Mouse (Mus musculus) gastrocnemius, postnatal 25 days (tissue): ENCODE measurements around the gene Plch2. TPM values are rescaled to one million over a fixed set of nuclear protein-coding genes. Genes with fewer than 3 reads are reported as not detected.
A peak's percentile ranks its signal among the peaks of the same experiment; 100 is the strongest.

Experiments
- DNase-seq: peaks from one replicate; pipeline ENCODE4 v3.0.0; 2022
- total RNA-seq, 2 experiments: library from RNA; stranded (reverse); gene quantifications; 1 replicate in 1 of 2; 2 replicates in 1 of 2; pipeline ENCODE4 v1.2.3; 2021

The Plch2 gene
- total RNA-seq, 2 experiments from 2014 or later = 0.05 to 0.21 TPM

DNA sequence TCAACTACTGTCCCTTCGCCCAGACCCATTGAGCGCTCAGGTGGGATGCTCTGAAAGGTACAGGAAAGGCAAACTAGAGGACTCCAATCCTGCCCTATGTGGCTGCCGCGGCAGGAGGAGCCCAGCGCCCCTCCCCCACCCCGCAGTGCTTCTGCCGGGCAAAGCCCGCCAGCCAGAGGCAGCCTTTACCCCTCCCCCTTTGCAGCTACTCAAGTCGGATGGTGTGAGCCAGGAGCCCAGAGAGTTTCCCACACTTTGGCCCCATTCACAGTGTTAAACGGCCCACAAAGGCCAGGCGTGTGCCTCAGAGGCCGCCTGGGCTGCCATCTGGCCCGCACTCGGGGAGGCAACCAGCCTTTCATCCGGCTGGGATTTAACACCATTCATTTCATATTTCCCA lies 98.4 kb downstream of the Plch2 start:
- no peak for DNase-seq

DNA sequence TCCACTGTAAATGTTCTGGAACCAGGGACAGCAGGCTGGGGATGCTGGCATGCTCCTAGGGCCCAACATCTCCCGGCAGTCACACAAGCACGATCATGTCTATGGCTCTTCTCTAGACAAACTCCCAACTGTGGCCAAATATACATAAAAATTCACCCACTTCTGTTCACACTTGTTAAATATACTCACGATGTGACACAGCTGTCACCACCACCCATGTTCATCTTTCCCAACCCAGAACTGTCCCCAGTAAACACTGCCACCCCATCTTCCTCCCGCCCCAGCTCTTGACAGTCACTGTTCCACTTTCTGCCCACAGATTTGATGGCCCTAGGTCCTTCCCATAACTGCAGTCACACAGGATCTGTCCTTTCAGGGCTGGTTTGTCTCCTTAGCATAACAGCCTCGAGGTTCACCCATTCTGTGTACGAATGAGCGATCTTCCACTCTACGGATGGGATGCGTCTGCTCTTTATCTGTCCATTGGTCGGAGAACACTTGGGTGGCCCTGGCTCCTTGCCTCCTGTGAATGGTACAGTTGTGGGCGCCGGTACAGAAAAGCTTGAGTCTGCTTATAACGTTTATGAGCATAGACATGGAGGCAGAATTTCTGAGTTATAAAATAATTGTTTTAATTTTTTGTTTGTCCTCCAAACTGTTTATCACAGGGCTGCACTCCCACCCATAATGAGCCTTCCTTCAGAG lies 99.1 kb downstream of the Plch2 start:
- no peak for DNase-seq

GRCm38 (mm10) chr4:154956604-154957003 lies 100.0 kb downstream of the Plch2 start:
- DNase-seq = no peak

DNA sequence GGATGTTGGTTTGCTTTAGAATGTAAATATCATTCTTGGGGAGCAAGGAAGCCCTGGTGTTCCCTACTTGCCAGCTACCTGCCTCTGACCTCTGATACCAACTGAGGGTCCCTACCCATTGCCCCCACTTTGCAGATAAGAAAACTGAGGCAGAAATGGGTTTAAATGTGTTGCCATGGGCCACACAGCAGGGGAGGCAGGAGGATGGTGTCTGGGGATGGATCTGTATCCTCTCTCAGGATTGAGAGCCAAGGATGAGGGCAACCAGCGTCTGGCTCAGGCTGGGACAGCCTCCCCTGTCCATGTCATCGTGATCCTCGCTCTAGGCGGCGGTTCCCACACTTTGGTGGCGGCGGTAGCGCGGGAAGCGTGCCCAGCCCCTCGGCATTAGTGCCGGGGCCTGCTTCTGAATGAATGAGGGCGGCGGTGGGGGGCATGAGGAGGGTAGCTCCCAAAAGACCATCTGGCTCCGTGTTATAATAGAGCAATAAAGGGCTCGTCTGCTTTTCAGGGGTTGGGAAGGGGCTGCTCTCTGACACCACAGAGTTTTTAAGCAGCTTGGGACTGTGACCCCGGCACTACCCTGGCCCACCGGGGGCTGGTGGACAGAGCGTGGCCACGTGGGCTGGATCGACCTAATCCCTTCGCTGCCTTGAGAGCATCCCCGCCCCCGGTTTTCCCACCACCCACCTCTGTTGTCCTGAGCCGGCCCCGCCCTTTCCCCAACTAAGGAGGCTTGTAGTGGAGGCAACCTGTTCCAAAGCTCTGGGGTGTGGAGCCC lies 103.9 kb downstream of the Plch2 start:
- DNase-seq = no peak

DNA sequence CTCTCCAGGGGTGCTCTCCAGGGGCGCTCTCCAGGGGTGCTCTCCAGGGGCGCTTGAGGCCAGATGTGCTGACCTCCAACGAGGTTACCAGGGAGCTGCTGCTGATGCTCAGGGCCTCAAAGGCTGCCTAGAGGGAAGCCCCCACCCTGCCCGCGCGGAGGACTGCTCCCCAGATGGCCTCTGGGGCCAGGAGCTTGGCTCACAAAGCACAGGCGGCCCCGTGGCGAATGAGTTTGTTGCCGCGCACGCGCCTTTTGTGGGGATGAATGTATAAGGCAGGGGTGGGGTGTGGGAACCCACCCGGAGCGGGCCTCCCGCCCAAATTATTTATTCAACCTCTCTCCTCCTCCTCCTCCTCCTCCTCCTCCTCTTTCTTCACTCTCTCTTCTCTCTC lies 107.0 kb downstream of the Plch2 start:
- DNase-seq = no peak

- no peak for DNase-seq
These were observed 107.5 kb downstream of the Plch2 start for GRCm38 (mm10) chr4:154948940-154949588.

DNA sequence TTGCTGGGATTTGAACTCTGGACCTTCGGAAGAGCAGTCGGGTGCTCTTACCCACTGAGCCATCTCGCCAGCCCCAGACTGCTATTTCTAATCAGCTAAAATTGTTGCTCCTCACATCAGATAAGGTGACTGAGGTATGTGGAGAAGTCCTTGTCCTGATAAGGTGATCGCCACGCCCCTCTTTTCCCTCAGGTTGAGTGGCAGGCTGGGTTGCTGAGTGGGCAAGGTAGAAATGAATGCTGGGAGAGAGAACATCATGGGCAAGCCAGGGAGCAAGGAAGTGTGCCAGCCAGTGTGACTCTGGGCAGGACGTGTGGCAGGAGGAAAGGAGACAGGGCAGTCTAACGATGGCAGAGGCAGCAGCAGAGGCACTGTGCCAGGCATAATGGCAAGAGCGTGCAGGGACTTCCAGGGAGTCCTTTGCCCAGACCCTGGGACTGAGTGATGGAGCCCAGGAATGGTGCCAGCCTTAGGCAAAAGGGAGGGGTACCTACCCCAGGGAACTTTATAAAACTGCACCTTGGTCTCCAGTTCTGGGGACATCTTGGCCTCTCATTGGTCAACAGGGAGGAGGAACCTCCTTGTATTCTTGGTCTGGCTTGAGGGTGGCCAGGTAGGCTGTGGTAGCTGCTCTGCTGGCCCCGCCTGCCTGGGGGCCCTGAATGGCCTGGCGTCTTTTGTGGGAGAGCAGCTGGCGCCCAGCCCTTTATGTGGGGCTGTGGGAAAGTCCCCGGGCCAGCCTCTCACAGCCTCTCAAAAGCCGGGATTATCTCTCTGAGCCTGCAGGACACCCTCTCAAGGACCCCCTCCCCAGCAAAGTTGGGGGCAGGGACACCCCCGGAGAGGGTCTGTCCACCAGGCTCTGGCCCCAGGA lies 108.3 kb downstream of the Plch2 start:
- no peak for DNase-seq

GRCm38 (mm10) chr4:154946319-154946718 lies 110.3 kb downstream of the Plch2 start:
- peak; percentile 64 for DNase-seq

DNA sequence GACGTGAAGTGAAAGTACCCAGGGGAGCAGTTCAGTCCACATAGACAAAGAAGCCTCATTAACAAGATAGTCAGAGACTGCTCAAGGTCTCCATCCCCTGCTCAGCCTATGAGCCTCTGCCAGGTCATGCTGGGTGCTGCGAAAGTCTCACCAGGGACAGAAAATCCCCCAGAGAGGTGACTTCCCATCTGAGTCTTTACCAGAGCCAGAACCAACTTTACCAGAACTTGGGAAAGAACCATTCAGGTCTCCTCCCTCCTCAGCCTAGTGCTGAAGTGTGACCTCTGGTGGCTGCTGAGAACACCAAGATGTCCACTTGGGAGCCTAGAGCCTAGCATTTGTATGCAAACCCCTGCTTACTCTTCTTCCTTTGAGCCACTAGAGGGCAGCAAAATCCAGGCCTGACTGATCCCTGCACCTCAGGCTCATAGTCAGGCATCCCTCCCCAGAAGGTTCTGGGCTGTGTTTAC lies 112.4 kb downstream of the Plch2 start:
- peak; percentile 75 for DNase-seq

DNA sequence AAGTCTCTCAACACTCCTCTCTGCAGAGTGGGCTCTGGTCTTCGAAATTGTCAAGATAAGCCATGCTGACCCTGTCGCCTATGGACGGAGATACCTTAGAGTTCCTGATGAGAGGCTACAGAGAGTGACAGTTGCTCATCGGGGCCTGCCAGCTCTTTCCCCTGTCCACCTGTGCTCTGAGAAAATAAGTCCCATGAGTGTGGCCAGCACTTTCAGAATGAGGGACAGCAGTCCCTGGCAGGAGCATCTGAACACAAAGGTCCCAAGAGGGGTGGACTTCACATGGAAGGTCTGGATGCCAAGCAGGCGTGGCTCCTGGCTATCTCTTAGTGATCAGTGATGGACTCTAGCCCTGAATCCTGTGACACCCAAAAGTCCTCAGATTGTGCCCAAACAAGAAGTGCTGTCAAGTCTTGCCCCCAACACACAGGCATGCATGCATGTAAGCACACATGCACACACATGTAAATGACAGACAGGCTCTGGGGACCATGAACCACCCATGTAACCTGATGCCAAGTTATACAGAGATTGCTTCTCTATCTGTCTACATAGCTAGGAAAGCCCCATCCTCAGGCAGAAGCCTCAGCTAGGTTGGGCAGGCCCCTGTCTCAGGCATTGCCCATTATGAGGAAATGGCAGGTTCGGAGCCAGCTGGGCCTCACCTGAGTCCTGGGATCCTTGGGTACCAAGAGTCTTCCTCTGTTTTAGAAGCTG lies 113.1 kb downstream of the Plch2 start:
- no peak for DNase-seq

DNA sequence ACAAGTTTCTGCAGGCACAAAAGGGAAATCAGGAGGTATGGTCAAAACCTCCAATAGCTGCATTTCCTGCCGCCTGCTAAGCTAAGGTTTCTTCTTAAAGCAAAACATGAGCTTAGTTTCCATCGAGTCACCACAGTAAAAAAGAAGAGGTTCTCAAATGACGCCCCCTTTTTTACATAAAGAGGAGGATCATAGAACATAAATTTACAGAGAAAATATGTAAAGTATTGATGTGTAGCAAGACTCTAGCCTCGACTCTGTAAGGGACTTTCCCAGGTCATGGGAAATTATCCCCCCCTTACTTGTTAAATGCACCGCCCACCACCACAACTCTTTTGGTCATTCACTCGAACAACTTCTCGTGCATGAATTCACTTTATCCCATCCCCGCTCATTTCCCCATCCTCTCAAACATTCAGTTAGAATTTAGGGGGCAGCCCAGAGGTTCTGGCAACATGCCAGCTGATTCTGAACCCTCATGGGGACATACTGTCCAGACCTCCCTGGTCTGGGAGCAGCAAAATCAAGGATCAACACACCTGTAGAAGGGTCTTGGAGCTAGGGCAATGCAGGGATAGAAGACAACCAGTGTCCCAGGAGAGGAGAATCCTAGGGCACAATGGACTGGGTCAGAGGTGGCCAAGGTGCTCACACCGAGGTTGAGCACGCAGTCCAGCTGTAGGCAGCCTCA lies 113.8 kb downstream of the Plch2 start:
- DNase-seq = no peak

GRCm38 (mm10) chr4:154941831-154942230 lies 114.8 kb downstream of the Plch2 start:
- no peak for DNase-seq

DNA sequence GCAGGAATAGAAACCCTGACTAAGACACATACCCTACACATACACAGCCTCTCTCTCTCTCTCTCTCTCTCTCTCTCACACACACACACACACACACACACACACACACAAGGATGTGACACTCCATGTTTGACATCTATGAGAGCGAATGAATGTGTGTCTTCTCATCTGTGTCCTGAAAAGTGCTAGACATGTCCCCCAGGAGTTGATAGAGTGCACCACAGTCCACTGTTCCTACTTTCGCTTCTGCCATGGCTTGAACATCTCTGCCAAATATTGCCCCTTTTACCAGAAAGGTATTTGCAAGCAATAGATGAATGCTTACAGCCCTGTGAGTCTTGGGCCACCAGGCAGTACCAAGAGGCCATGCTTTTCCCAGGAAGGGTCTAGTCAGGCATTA lies 116.4 kb downstream of the Plch2 start:
- DNase-seq = no peak

GRCm38 (mm10) chr4:154937746-154938145 lies 118.8 kb downstream of the Plch2 start:
- DNase-seq = no peak

DNA sequence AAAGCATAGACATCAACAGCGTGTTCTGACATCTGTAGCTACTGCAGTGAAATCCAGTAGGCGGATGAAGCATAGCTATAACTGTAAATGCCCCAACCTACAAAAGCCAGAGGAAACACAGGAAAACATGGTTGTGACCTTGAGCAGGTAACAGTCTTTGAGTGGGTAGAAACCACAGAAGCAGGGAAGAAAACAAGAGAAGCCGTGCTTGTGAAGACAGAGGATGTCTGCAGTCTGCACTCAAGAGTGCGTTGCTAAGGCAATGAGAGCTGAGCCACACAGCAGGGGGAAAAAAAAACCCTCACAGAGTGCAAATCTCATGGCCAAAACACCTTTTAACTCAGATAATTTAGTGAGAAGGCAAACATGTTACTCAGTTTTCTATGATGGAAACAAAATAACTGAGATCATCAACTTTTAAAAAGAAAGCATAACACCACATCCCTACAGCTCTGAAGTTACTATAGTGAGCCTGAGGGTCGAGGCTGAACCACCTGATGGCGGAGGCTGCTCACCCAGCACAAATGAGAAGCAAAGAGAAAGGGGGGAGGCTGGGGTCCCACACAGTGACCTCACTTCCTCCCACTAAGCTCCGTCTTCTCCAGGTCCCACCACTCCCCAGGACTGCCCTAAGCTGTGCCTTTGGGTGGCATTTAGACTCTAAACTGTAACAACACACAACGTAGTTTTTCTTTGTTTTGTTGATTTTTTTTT lies 119.9 kb downstream of the Plch2 start:
- no peak for DNase-seq

GRCm38 (mm10) chr4:154935788-154936187 lies 120.8 kb downstream of the Plch2 start:
- no peak for DNase-seq

DNA sequence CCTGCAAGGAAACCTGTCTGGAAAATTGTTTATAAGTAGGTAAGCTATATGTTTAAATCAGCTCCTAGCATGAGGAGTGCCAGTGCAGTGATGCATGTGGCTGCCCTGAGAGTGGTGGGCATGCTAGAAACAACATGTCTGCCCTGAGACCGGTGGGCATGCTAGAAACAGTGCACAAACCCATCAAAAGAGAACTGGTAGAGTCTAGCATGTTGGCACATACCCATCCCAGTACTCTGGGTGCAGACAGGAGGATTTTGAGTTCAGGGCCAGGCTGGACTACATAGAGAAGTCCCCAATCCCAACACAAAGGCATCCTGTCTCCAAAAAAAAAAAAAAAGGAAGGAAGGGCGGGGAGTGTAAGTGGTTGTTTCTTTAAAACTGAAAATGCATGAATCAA lies 121.8 kb downstream of the Plch2 start:
- DNase-seq = no peak

- no peak for DNase-seq
These were observed 123.2 kb downstream of the Plch2 start for GRCm38 (mm10) chr4:154933306-154933907.
